Mouse (Mus musculus): ENCODE measurements around the gene Gm20388. TPM values are rescaled to one million over a fixed set of nuclear protein-coding genes. Genes with fewer than 3 reads are reported as not detected.

The Gm20388 gene
- polyA plus RNA-seq, 1 experiment = 49.7 TPM

DNA sequence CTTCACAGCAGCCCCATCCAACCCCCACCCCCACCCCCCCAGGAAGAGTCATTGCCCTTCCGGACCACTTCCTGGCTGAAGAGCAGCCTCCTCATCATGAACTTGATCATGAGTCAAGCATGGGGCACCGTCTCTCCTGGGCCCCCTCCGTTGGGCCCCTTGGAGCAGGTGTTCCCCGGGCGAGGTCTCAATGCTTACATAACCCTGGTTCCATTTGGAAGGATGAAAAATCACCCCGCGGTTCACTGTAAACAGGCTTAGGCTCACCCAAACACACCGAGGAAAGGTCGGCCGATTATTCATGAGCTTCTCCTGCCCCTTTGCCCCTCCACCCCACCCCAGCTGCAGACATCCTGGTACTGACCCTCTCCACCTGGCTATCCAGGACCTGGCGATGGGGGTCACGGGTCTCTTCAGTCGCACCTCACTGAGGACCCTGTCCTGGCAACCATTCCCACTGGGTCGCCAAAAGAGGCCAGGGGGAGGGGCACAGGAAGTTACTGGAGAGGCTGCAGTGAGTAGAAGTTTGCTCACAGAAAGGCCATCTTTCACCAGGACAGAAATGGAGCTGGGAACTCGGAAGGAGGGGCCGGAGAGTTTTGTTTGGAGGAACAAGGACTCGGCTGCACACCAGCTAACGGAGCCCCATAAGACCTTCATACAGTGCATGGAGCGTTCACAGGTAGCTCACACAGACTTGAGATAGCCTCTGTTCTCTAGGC is 1133.2 kb downstream of the Gm20388 start:
- no peaks in the 10 kb centered on the region for H3K4me1 ChIP-seq (ENCODE audit: control insufficient read depth, insufficient read depth, low read length)
- no peak overlapping the region for H3K27ac ChIP-seq (ENCODE audit: insufficient read depth, low read depth, low read length)
- H3K27me3 ChIP-seq (replicated peaks; ENCODE audit: control insufficient read depth, insufficient read depth, low read length) = no peaks in the 10 kb centered on the region
- no peaks in the 10 kb centered on the region for H3K36me3 ChIP-seq (ENCODE audit: control insufficient read depth, insufficient read depth, low read length)
- 22% methylated on average over 19 of the region's 19 CpGs for WGBS
- TF ChIP-seq POLR2A (IDR thresholded peaks at IDR 0.05; ENCODE audit: low read depth, low read length) (no peak), CTCF (conservative IDR thresholded peaks at IDR 0.05; ENCODE audit: insufficient read depth, insufficient read length, low read depth, low read length) (no peak)
- H3K4me3 ChIP-seq (ENCODE audit: insufficient read depth, low read depth, low read length) = no peak overlapping the region
- no peak for DNase-seq

DNA sequence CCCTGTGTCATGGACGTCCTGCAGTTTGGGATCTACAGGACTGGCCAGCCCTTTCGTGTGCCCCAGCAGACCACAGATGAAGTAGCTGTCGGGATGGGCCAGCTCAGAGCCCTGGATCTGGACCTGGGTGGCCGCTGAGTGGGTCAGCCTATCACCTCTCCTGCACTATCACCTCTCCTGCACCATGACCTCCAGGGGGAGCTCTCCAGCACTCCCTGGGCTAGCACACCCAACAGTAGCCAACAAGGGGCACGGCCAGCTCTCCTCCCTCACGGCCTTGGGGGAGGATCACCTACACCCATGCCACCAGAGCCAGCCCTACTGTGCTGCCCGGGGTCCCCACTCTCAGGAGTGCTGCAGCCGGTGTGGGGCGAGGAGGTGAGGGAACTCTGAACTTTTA is 1136.8 kb downstream of the Gm20388 start:
- DNase-seq = peak; percentile 8
- TF ChIP-seq CTCF (conservative IDR thresholded peaks at IDR 0.05; ENCODE audit: insufficient read depth, insufficient read length, low read depth, low read length) (peak; percentile 40; the same call in 1 of the 2 replicates), POLR2A (IDR thresholded peaks at IDR 0.05; ENCODE audit: low read depth, low read length) (no peak)
- no peaks in the 10 kb centered on the region for H3K27me3 ChIP-seq (replicated peaks; ENCODE audit: control insufficient read depth, insufficient read depth, low read length)
- H3K36me3 ChIP-seq (ENCODE audit: control insufficient read depth, insufficient read depth, low read length) = no peaks in the 10 kb centered on the region
- no peak overlapping the region for H3K4me3 ChIP-seq (ENCODE audit: insufficient read depth, low read depth, low read length)
- no peak overlapping the region for H3K27ac ChIP-seq (ENCODE audit: insufficient read depth, low read depth, low read length)
- WGBS = 73% methylated on average over 9 of the region's 9 CpGs
- H3K4me1 ChIP-seq (ENCODE audit: control insufficient read depth, insufficient read depth, low read length) = no peaks in the 10 kb centered on the region

DNA sequence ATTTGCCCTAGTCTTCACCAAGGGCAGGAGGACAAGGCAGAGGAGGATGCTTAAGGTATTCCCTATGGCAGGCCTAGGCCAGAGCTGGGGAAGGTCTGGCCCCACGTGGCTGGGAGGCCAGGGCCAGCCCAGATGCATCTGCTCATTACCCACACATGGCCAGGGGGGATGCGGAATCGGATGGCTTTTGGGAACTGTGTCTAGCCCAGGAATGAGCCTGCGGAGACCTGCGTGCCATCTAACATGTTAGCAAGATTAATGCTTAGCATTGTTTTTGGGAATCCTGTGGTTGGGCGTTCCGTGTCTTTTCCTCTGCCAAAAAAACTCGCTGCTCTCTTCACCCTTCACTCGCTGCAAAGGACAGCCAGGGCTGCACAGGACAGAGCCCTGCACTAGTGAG is 1147.4 kb downstream of the Gm20388 start:
- Histone ChIP-seq H3K4me3 (ENCODE audit: insufficient read depth, low read depth, low read length) (no peak overlapping the region), H3K36me3 (ENCODE audit: control insufficient read depth, insufficient read depth, low read length) (no peaks in the 10 kb centered on the region), H3K4me1 (ENCODE audit: control insufficient read depth, insufficient read depth, low read length) (no peaks in the 10 kb centered on the region), H3K27ac (ENCODE audit: insufficient read depth, low read depth, low read length) (no peak overlapping the region), H3K27me3 (replicated peaks; ENCODE audit: control insufficient read depth, insufficient read depth, low read length) (no peaks in the 10 kb centered on the region)
- DNase-seq = no peak
- WGBS = 51% methylated on average over 9 of the region's 9 CpGs
- no peak for TF ChIP-seq POLR2A (IDR thresholded peaks at IDR 0.05; ENCODE audit: low read depth, low read length)
- TF ChIP-seq CTCF (conservative IDR thresholded peaks at IDR 0.05; ENCODE audit: insufficient read depth, insufficient read length, low read depth, low read length) = no peak

DNA sequence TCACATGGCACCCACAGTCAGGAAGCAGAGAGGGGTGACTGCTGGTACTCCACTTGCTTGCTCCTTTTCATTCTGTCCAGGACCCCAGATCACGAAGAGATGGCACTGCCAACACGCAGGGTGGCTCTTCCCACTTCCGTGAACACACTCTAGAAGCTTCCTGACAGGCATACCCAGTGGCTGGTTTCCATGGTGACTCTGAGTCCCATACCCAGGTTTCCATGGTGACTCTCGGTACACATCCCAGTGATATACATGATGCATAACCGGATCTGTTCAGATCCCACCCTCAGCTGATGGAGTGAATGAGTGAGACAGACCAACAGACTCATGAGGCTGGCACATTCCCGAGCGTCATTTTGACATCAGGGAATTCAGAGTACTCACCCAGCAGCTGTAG is 1148.5 kb downstream of the Gm20388 start:
- Histone ChIP-seq H3K4me1 (ENCODE audit: control insufficient read depth, insufficient read depth, low read length) (no peaks in the 10 kb centered on the region), H3K4me3 (ENCODE audit: insufficient read depth, low read depth, low read length) (no peak overlapping the region), H3K36me3 (ENCODE audit: control insufficient read depth, insufficient read depth, low read length) (no peaks in the 10 kb centered on the region), H3K27me3 (replicated peaks; ENCODE audit: control insufficient read depth, insufficient read depth, low read length) (no peaks in the 10 kb centered on the region), H3K27ac (ENCODE audit: insufficient read depth, low read depth, low read length) (no peak overlapping the region)
- TF ChIP-seq POLR2A (IDR thresholded peaks at IDR 0.05; ENCODE audit: low read depth, low read length) (no peak), CTCF (conservative IDR thresholded peaks at IDR 0.05; ENCODE audit: insufficient read depth, insufficient read length, low read depth, low read length) (no peak)
- WGBS = 82% methylated on average over 7 of the region's 7 CpGs
- DNase-seq = no peak

DNA sequence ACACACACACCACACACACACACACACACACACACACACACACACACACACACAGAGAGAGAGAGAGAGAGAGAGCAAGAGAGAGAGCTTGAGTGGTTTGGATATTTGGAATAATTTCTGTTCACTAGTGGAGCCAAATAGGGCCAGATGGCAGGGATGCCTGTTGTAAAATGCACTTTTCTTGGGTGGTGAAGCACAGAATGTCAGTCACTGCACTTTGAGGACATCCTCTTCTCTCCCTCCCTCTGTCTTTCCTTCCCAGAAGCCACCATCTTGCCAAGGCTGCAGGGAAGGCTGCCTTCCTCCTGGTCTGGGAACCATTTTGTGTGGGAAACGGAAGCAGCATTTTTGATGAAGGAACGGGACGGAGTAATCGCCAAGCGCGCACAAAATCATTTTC is 1151.9 kb downstream of the Gm20388 start:
- H3K4me3 ChIP-seq (ENCODE audit: insufficient read depth, low read depth, low read length) = no peak overlapping the region
- no peak for DNase-seq
- WGBS = 82% methylated on average over 6 of the region's 6 CpGs

DNA sequence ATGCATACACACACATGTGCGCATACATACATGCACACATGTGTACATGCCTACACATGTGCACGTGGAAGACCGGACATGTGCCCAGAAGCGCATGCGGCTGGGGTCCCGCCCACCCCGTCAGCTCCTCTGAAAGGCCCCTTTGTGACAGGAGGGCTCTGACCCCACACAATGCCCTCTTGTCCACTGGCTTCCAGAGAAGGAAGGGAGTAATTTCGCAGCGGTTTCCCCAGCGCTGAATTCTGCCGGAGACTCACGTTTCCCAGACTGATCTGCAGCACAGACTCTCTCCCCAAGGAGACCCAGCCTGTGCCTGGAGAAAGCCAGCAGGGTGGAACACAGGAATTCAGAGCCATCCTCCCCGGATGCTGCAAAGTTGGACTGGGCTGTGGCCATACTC is 1153.0 kb downstream of the Gm20388 start:
- TF ChIP-seq POLR2A (IDR thresholded peaks at IDR 0.05; ENCODE audit: low read depth, low read length) (no peak), CTCF (conservative IDR thresholded peaks at IDR 0.05; ENCODE audit: insufficient read depth, insufficient read length, low read depth, low read length) (no peak)
- H3K27ac ChIP-seq (ENCODE audit: insufficient read depth, low read depth, low read length) = no peak overlapping the region
- WGBS = 41% methylated on average over 13 of the region's 13 CpGs
- H3K4me3 ChIP-seq (ENCODE audit: insufficient read depth, low read depth, low read length) = no peak overlapping the region
- H3K36me3 ChIP-seq (ENCODE audit: control insufficient read depth, insufficient read depth, low read length) = no peaks in the 10 kb centered on the region
- H3K27me3 ChIP-seq (replicated peaks; ENCODE audit: control insufficient read depth, insufficient read depth, low read length) = no peaks in the 10 kb centered on the region
- H3K4me1 ChIP-seq (ENCODE audit: control insufficient read depth, insufficient read depth, low read length) = no peaks in the 10 kb centered on the region
- no peak for DNase-seq

More for the DNA sequence above, 1151.9 kb downstream of the Gm20388 start:
- Histone ChIP-seq H3K4me1 (ENCODE audit: control insufficient read depth, insufficient read depth, low read length) (no peaks in the 10 kb centered on the region), H3K36me3 (ENCODE audit: control insufficient read depth, insufficient read depth, low read length) (no peaks in the 10 kb centered on the region), H3K27ac (ENCODE audit: insufficient read depth, low read depth, low read length) (no peak overlapping the region), H3K27me3 (replicated peaks; ENCODE audit: control insufficient read depth, insufficient read depth, low read length) (no peaks in the 10 kb centered on the region)
- no peak for TF ChIP-seq CTCF (conservative IDR thresholded peaks at IDR 0.05; ENCODE audit: insufficient read depth, insufficient read length, low read depth, low read length)
- no peak for TF ChIP-seq POLR2A (IDR thresholded peaks at IDR 0.05; ENCODE audit: low read depth, low read length)

DNA sequence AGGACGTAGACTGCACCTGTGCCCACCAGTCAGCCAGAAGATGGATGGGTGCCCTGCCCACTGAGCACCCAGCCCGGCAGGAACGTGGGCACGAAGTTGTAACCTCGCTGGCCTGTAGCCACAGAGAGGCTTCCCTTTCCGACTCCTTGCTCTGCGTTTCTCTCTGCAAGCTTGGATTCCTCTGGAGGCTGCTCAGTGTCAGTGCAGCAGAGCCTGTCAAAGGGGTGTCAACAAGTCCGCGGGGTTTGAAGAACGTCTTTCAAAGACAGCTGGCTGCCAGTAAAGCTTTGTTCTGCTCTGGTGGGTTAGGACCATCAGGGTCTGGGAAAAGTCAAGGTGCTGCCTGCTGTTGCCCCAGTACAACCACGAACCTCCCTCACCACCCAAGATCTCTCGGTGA is 1160.8 kb downstream of the Gm20388 start:
- 0 out of 2 replicates have a peak, but pooled peaks have one; percentile 1 for TF ChIP-seq CTCF (conservative IDR thresholded peaks at IDR 0.05; ENCODE audit: insufficient read depth, insufficient read length, low read depth, low read length)
- no peak for TF ChIP-seq POLR2A (IDR thresholded peaks at IDR 0.05; ENCODE audit: low read depth, low read length)
- 5% methylated on average over 12 of the region's 12 CpGs for WGBS
- no peaks in the 10 kb centered on the region for H3K4me1 ChIP-seq (ENCODE audit: control insufficient read depth, insufficient read depth, low read length)
- no peaks in the 10 kb centered on the region; the same call in 1 of the 2 replicates for H3K27me3 ChIP-seq (replicated peaks; ENCODE audit: control insufficient read depth, insufficient read depth, low read length)
- H3K36me3 ChIP-seq (ENCODE audit: control insufficient read depth, insufficient read depth, low read length) = no peaks in the 10 kb centered on the region
- H3K4me3 ChIP-seq (ENCODE audit: insufficient read depth, low read depth, low read length) = no peak overlapping the region
- DNase-seq = no peak
- no peak overlapping the region for H3K27ac ChIP-seq (ENCODE audit: insufficient read depth, low read depth, low read length)

Data from kidney, adult 2 months (tissue).